Mouse (Mus musculus) kidney, adult 2 months (tissue): ENCODE results near the gene Bcat1. TPM values are rescaled to one million over a fixed set of nuclear protein-coding genes. Genes with fewer than 3 reads are reported as not detected.
A peak's percentile ranks its signal among the peaks of the same experiment; 100 is the strongest.

ENCODE experiments used
- DNase-seq: peaks from one replicate; pipeline ENCODE4 v3.0.0; 2021
- H3K27ac ChIP-seq: fragments of 200-500 bp; 2 replicates; pipeline ENCODE4 v1.5.1; 2012; ENCODE audit warnings: low read depth, low read length, control low read depth, inconsistent platforms; ENCODE audit not compliant: insufficient read depth
- H3K27me3 ChIP-seq: fragments of 200-500 bp; replicated peaks from 2 replicates; pipeline ENCODE4 v1.6.1; 2012; ENCODE audit warnings: mild to moderate bottlenecking, moderate library complexity, low read length, inconsistent platforms; ENCODE audit not compliant: control insufficient read depth, insufficient read depth
- H3K36me3 ChIP-seq: fragments of 200-500 bp; 2 replicates; pipeline ENCODE4 v1.6.1; 2012; ENCODE audit warnings: mild to moderate bottlenecking, moderate library complexity, low read length, inconsistent platforms; ENCODE audit not compliant: control insufficient read depth, insufficient read depth
- H3K4me1 ChIP-seq: fragments of 200-500 bp; 2 replicates; pipeline ENCODE4 v1.6.1; 2011; ENCODE audit warnings: low read length; ENCODE audit not compliant: control insufficient read depth, insufficient read depth
- H3K4me3 ChIP-seq: fragments of 200-500 bp; 2 replicates; pipeline ENCODE4 v1.5.1; 2011; ENCODE audit warnings: mild to moderate bottlenecking, low read depth, low read length, control low read depth; ENCODE audit not compliant: insufficient read depth
- CTCF ChIP-seq: fragments of 200-500 bp; conservative IDR thresholded peaks from 2 replicates; pipeline ENCODE4 v1.5.1; 2011; ENCODE audit warnings: low read depth, mild to moderate bottlenecking, control low read depth, low read length, moderate library complexity, mixed read lengths; ENCODE audit not compliant: insufficient read depth, insufficient read length
- POLR2A ChIP-seq: fragments of 200-500 bp; IDR thresholded peaks from one replicate; pipeline ENCODE4 v1.6.1; 2011; ENCODE audit warnings: low read depth, low read length, control low read depth
- WGBS: fragments of 180-500 bp; shearing (Covaris S2); methylation state at CpG from one replicate; pipeline ENCODE4 v1.1.7; 2018; 5-methylcytosine and 5-hydroxymethylcytosine counted together
- polyA plus RNA-seq: library from polyadenylated mRNA; depleted of rRNA; stranded (reverse); fragments of >200 nt; gene quantifications from 2 replicates; pipeline ENCODE4 v1.2.3, GENCODE M21; 2012

The Bcat1 gene
- polyA plus RNA-seq, 1 experiment, result 10.2 TPM

GRCm38 (mm10) chr6:145035412-145035811 lies 40.6 kb downstream of the Bcat1 start:
- peak; percentile 27 for DNase-seq
- TF ChIP-seq POLR2A, result no peak
- no peak for TF ChIP-seq CTCF
- Histone ChIP-seq H3K27me3 (no peaks in the 10 kb centered on the region), H3K4me1 (no peaks in the 10 kb centered on the region), H3K27ac (peak overlapping the region; percentile 9; the same call in 1 of the 2 replicates), H3K4me3 (no peak overlapping the region), H3K36me3 (no peaks in the 10 kb centered on the region)
- WGBS, result 68% methylated on average over 9 of the region's 9 CpGs

- no peaks in the 10 kb centered on the region for H3K4me1 ChIP-seq
- H3K36me3 ChIP-seq, result no peaks in the 10 kb centered on the region
- no peak overlapping the region for H3K27ac ChIP-seq
- no peak for TF ChIP-seq CTCF
- TF ChIP-seq POLR2A, result no peak
- no peak overlapping the region for H3K4me3 ChIP-seq
- 58% methylated on average over 9 of the region's 9 CpGs for WGBS
- no peak for DNase-seq
- no peaks in the 10 kb centered on the region for H3K27me3 ChIP-seq
These were observed 45.4 kb downstream of the Bcat1 start for GRCm38 (mm10) chr6:145030587-145030986.

- DNase-seq, result no peak
- Histone ChIP-seq H3K27ac (no peak overlapping the region), H3K36me3 (no peaks in the 10 kb centered on the region), H3K4me3 (no peak overlapping the region), H3K4me1 (no peaks in the 10 kb centered on the region), H3K27me3 (no peaks in the 10 kb centered on the region; the same call in 1 of the 2 replicates)
- TF ChIP-seq CTCF (no peak), POLR2A (no peak)
- 46% methylated on average over 8 of the region's 8 CpGs for WGBS
These were observed 52.0 kb downstream of the Bcat1 start for GRCm38 (mm10) chr6:145023990-145024389.

GRCm38 (mm10) chr6:145022966-145023725 lies 52.8 kb downstream of the Bcat1 start:
- DNase-seq, result peak; percentile 21
- H3K4me1 ChIP-seq, result no peaks in the 10 kb centered on the region
- H3K36me3 ChIP-seq, result no peaks in the 10 kb centered on the region
- H3K27ac ChIP-seq, result no peak overlapping the region
- no peaks in the 10 kb centered on the region; the same call in 1 of the 2 replicates for H3K27me3 ChIP-seq
- H3K4me3 ChIP-seq, result no peak overlapping the region
- WGBS, result 80% methylated on average over 14 of the region's 14 CpGs
- TF ChIP-seq POLR2A, result no peak
- peak; percentile 58 for TF ChIP-seq CTCF

GRCm38 (mm10) chr6:145022349-145022748 lies 53.6 kb downstream of the Bcat1 start:
- 53% methylated on average over 5 of the region's 5 CpGs for WGBS
- TF ChIP-seq POLR2A (no peak), CTCF (no peak)

GRCm38 (mm10) chr6:145020553-145020952 lies 55.4 kb downstream of the Bcat1 start:
- 47% methylated on average over 4 of the region's 4 CpGs for WGBS

More at GRCm38 (mm10) chr6:145022349-145022748, 53.6 kb downstream of the Bcat1 start:
- no peaks in the 10 kb centered on the region; the same call in 1 of the 2 replicates for H3K27me3 ChIP-seq
- no peak for DNase-seq
- H3K27ac ChIP-seq, result no peak overlapping the region
- H3K36me3 ChIP-seq, result no peaks in the 10 kb centered on the region
- H3K4me3 ChIP-seq, result no peak overlapping the region
- no peaks in the 10 kb centered on the region for H3K4me1 ChIP-seq

GRCm38 (mm10) chr6:145018295-145018694 lies 57.7 kb downstream of the Bcat1 start:
- no peaks in the 10 kb centered on the region; the same call in 1 of the 2 replicates for H3K27me3 ChIP-seq
- TF ChIP-seq POLR2A, result no peak
- no peaks in the 10 kb centered on the region for H3K36me3 ChIP-seq
- no peaks in the 10 kb centered on the region for H3K4me1 ChIP-seq
- WGBS, result 96% methylated on average over 5 of the region's 5 CpGs
- DNase-seq, result no peak
- no peak overlapping the region for H3K4me3 ChIP-seq
- H3K27ac ChIP-seq, result no peak overlapping the region

More at GRCm38 (mm10) chr6:145020553-145020952, 55.4 kb downstream of the Bcat1 start:
- H3K27ac ChIP-seq, result no peak overlapping the region
- no peaks in the 10 kb centered on the region for H3K36me3 ChIP-seq
- H3K4me1 ChIP-seq, result no peaks in the 10 kb centered on the region
- no peak for DNase-seq
- TF ChIP-seq CTCF (no peak), POLR2A (no peak)
- H3K4me3 ChIP-seq, result no peak overlapping the region
- no peaks in the 10 kb centered on the region; the same call in 1 of the 2 replicates for H3K27me3 ChIP-seq
